Mouse (Mus musculus) heart, adult 8-10 months (tissue): ENCODE results near the gene Csdc2. TPM values are rescaled to one million over a fixed set of nuclear protein-coding genes. Genes with fewer than 3 reads are reported as not detected.
A peak's percentile ranks its signal among the peaks of the same experiment; 100 is the strongest.

Experiments
- DNase-seq: peaks from one replicate; pipeline ENCODE4 v3.0.0; 2022; ENCODE audit warnings: low spot score
- total RNA-seq, 4 experiments: library from RNA; stranded (reverse); gene quantifications; 2 replicates each; pipeline ENCODE4 v1.2.4; 2022

Csdc2 gene
- total RNA-seq, 4 experiments from 2014 or later = 64.7 to 103 (median 72.9) TPM

- DNase-seq = no peak
Observed at GRCm38 (mm10) chr15:81924933-81925332, 11.6 kb upstream of the Csdc2 start.

GRCm38 (mm10) chr15:81925760-81926445, 10.7 kb upstream of the Csdc2 start, which contains the start of gene Polr3h:
Polr3h (minus strand) TSS chr15:81926240.
- peak; percentile 89 for DNase-seq

- DNase-seq = no peak
Observed at GRCm38 (mm10) chr15:81926446-81926822, 10.1 kb upstream of the Csdc2 start.

- DNase-seq = no peak
Observed at GRCm38 (mm10) chr15:81927741-81928140, 8.8 kb upstream of the Csdc2 start.

- DNase-seq = no peak
Observed at GRCm38 (mm10) chr15:81928277-81928676, 8.3 kb upstream of the Csdc2 start.

- DNase-seq = no peak
Observed at GRCm38 (mm10) chr15:81932951-81933470, 3.5 kb upstream of the Csdc2 start.

GRCm38 (mm10) chr15:81933986-81934385, 2.6 kb upstream of the Csdc2 start:
- DNase-seq = no peak

GRCm38 (mm10) chr15:81935869-81936637, 506 bp upstream of the Csdc2 start:
- no peak for DNase-seq

GRCm38 (mm10) chr15:81937098-81937972, 776 bp downstream of the Csdc2 start:
- DNase-seq = peak; percentile 54

- no peak for DNase-seq
Observed at GRCm38 (mm10) chr15:81938246-81938645, 1.7 kb downstream of the Csdc2 start.

- no peak for DNase-seq
Observed at GRCm38 (mm10) chr15:81939157-81939715, 2.7 kb downstream of the Csdc2 start.

- DNase-seq = no peak
Observed at GRCm38 (mm10) chr15:81939774-81940173, 3.2 kb downstream of the Csdc2 start.

GRCm38 (mm10) chr15:81940219-81940618, 3.7 kb downstream of the Csdc2 start:
- DNase-seq = no peak

- DNase-seq = no peak
Observed at GRCm38 (mm10) chr15:81941010-81941409, 4.5 kb downstream of the Csdc2 start.

GRCm38 (mm10) chr15:81943176-81943749, 6.7 kb downstream of the Csdc2 start:
- DNase-seq = no peak

- no peak for DNase-seq
Observed at GRCm38 (mm10) chr15:81949076-81949475, 12.5 kb downstream of the Csdc2 start.

- no peak for DNase-seq
Observed at GRCm38 (mm10) chr15:81949476-81950131, 13.0 kb downstream of the Csdc2 start.

- DNase-seq = no peak
Observed at GRCm38 (mm10) chr15:81950716-81951115, 14.2 kb downstream of the Csdc2 start.

GRCm38 (mm10) chr15:81951159-81951558, 14.6 kb downstream of the Csdc2 start:
- no peak for DNase-seq

- DNase-seq = no peak
Observed at GRCm38 (mm10) chr15:81952310-81952709, 15.8 kb downstream of the Csdc2 start.
